Mouse (Mus musculus): ENCODE data around the gene Ikzf4.
"Not testable (repeated sequence)": the region's sequence is repeated elsewhere in the genome, so short reads cannot be mapped to it uniquely, and the experiment has no call there.

- TF ChIP-seq POLR2A (IDR thresholded peaks at IDR 0.05; ENCODE audit: borderline replicate concordance, low read depth, low read length); CTCF (IDR thresholded peaks at IDR 0.05; ENCODE audit: low read depth, low read length): not testable (repeated sequence)
Measured at GRCm38 (mm10) chr10:128619148-128619547, 26.6 kb downstream of the Ikzf4 start.
